Mouse (Mus musculus) cerebellum, adult 2 months (tissue): ENCODE results near the gene Slc35g3.

Source experiments
- CTCF ChIP-seq: fragments of 200-500 bp; IDR thresholded peaks from 2 replicates; pipeline ENCODE4 v1.5.1; 2011; ENCODE audit warnings: low read depth, mild to moderate bottlenecking, control low read depth, low read length, moderate library complexity, borderline replicate concordance; ENCODE audit not compliant: insufficient read depth
- POLR2A ChIP-seq: fragments of 200-500 bp; IDR thresholded peaks from 2 replicates; pipeline ENCODE4 v1.6.1; 2011; ENCODE audit warnings: low read length, control low read depth, borderline replicate concordance; ENCODE audit not compliant: insufficient read depth

GRCm38 (mm10) chr11:69766126-69766609 lies 4.4 kb upstream of the Slc35g3 start:
- TF ChIP-seq POLR2A (0 out of 2 replicates have a peak, but pooled peaks have one; percentile 38), CTCF (no peak)
